Mouse (Mus musculus) CH12.LX (cell line): Measurements from ENCODE around the gene Bcas2. TPM values are rescaled to one million over a fixed set of nuclear protein-coding genes. Genes with fewer than 3 reads are reported as not detected.
"Not testable (repeated sequence)": the region's sequence is repeated elsewhere in the genome, so short reads cannot be mapped to it uniquely, and the experiment has no call there.

ENCODE experiments used
- DNase-seq: peaks from one replicate; pipeline ENCODE4 v3.0.0-alpha.2; 2013; ENCODE audit errors: extremely low read depth
- H3K27ac ChIP-seq: 2 replicates; pipeline ENCODE4 v1.5.1; 2012; ENCODE audit warnings: low read depth, mild to moderate bottlenecking, control low read depth, moderate library complexity; ENCODE audit not compliant: insufficient read depth
- H3K27me3 ChIP-seq: replicated peaks from 2 replicates; pipeline ENCODE3; 2012; ENCODE audit warnings: inconsistent platforms
- H3K36me3 ChIP-seq, 2 experiments: replicated peaks in 1 of 2; 2 replicates each; pipeline versions ENCODE3 to v1.6.1; 2012; ENCODE audit warnings: inconsistent platforms in 1 of 2, low read length in 1 of 2, mild to moderate bottlenecking in 1 of 2, mixed read lengths in 1 of 2, moderate library complexity in 1 of 2; ENCODE audit not compliant: control insufficient read depth in 1 of 2, insufficient read depth in 1 of 2
- H3K4me1 ChIP-seq, 2 experiments: 2 replicates each; pipeline ENCODE4 v1.6.1; 2012; ENCODE audit warnings: inconsistent platforms in 1 of 2, moderate library complexity in 1 of 2; ENCODE audit not compliant: insufficient read depth in 2 of 2, control insufficient read depth in 1 of 2
- H3K4me2 ChIP-seq: 2 replicates; pipeline ENCODE4 v1.6.1; 2012; ENCODE audit warnings: low read depth, mild to moderate bottlenecking, control low read depth; ENCODE audit not compliant: poor library complexity, insufficient read depth, severe bottlenecking
- H3K4me3 ChIP-seq, 3 experiments: fragments of 150-350 bp in 1 of 3; sonication (generic) in 1 of 3; replicated peaks in 1 of 3; 2 replicates each; pipeline versions ENCODE3 to v1.5.1; 2011 to 2012; ENCODE audit warnings: low read depth in 2 of 3, low read length in 2 of 3, mild to moderate bottlenecking in 2 of 3, moderate library complexity in 2 of 3, control low read depth in 1 of 3, improper control_type of control experiment in 1 of 3, inconsistent platforms in 1 of 3, mixed read lengths in 1 of 3; ENCODE audit not compliant: poor library complexity in 1 of 3
- H3K79me2 ChIP-seq: replicated peaks from 2 replicates; pipeline ENCODE4 v1.6.1; 2012; ENCODE audit warnings: mild to moderate bottlenecking, moderate library complexity; ENCODE audit not compliant: control insufficient read depth, poor library complexity, insufficient read depth, severe bottlenecking; ENCODE audit errors: extremely low read depth
- H3K9ac ChIP-seq: 2 replicates; pipeline ENCODE4 v1.6.1; 2012; ENCODE audit warnings: low read depth, mild to moderate bottlenecking, control low read depth, moderate library complexity; ENCODE audit not compliant: insufficient read depth
- H3K9me3 ChIP-seq: replicated peaks from 2 replicates; pipeline ENCODE3; 2012; ENCODE audit warnings: low read length, inconsistent platforms, mixed read lengths
- BHLHE40 ChIP-seq: IDR thresholded peaks from 2 replicates; pipeline ENCODE4 v1.6.1; 2011; ENCODE audit warnings: mild to moderate bottlenecking, low read depth, low read length, improper control_type of control experiment
- CTCF ChIP-seq, 2 experiments: IDR thresholded peaks in 1 of 2; conservative IDR thresholded peaks in 1 of 2; 2 replicates each; pipeline ENCODE4 v1.5.1; 2011 to 2012; ENCODE audit warnings: low read depth in 2 of 2, low read length in 2 of 2, improper control_type of control experiment in 1 of 2, inconsistent platforms in 1 of 2, mild to moderate bottlenecking in 1 of 2, moderate library complexity in 1 of 2
- E2F4 ChIP-seq: IDR thresholded peaks from 2 replicates; pipeline ENCODE4 v1.6.1; 2011; ENCODE audit warnings: low read depth, low read length, improper control_type of control experiment; ENCODE audit not compliant: insufficient replicate concordance
- ELF1 ChIP-seq: IDR thresholded peaks from 2 replicates; pipeline ENCODE4 v1.6.1; 2014; ENCODE audit warnings: low read depth, mild to moderate bottlenecking, inconsistent platforms, low read length, improper control_type of control experiment
- ETS1 ChIP-seq: conservative IDR thresholded peaks from 2 replicates; pipeline ENCODE4 v1.6.1; 2012; ENCODE audit warnings: low read depth, mild to moderate bottlenecking, inconsistent platforms, low read length, improper control_type of control experiment, moderate library complexity
- IRF4 ChIP-seq: IDR thresholded peaks from 2 replicates; pipeline ENCODE4 v1.6.1; 2014; ENCODE audit warnings: low read depth, mild to moderate bottlenecking, inconsistent platforms, low read length, improper control_type of control experiment
- JUN ChIP-seq: IDR thresholded peaks from 2 replicates; pipeline ENCODE4 v1.6.1; 2011; ENCODE audit warnings: low read depth, mild to moderate bottlenecking, low read length, improper control_type of control experiment, moderate library complexity; ENCODE audit not compliant: insufficient read depth
- JUND ChIP-seq: conservative IDR thresholded peaks from 2 replicates; pipeline ENCODE4 v1.6.1; 2011; ENCODE audit warnings: low read depth, low read length, improper control_type of control experiment
- MAX ChIP-seq: IDR thresholded peaks from 2 replicates; pipeline ENCODE4 v1.6.1; 2011; ENCODE audit warnings: low read length, improper control_type of control experiment
- MAZ ChIP-seq: IDR thresholded peaks from 2 replicates; pipeline ENCODE4 v1.6.1; 2012; ENCODE audit warnings: low read depth, mild to moderate bottlenecking, inconsistent platforms, low read length, improper control_type of control experiment, moderate library complexity
- MYC ChIP-seq: IDR thresholded peaks from 2 replicates; pipeline ENCODE4 v1.6.1; 2011; ENCODE audit warnings: low read depth, mild to moderate bottlenecking, improper control_type of control experiment, low read length
- NELFE ChIP-seq: IDR thresholded peaks from 2 replicates; pipeline ENCODE4 v1.6.1; 2011; ENCODE audit warnings: low read depth, low read length, improper control_type of control experiment
- POLR2A ChIP-seq: IDR thresholded peaks from 2 replicates; pipeline ENCODE4 v1.6.1; 2011; ENCODE audit warnings: low read depth, mild to moderate bottlenecking, improper control_type of control experiment, low read length
- POLR2AphosphoS2 ChIP-seq: IDR thresholded peaks from 2 replicates; pipeline ENCODE4 v1.6.1; 2011; ENCODE audit warnings: low read depth, low read length, improper control_type of control experiment
- RAD21 ChIP-seq: IDR thresholded peaks from 2 replicates; pipeline ENCODE4 v1.6.1; 2011; ENCODE audit warnings: low read depth, mild to moderate bottlenecking, low read length, improper control_type of control experiment, moderate library complexity
- RCOR1 ChIP-seq: conservative IDR thresholded peaks from 2 replicates; pipeline ENCODE4 v1.6.1; 2012; ENCODE audit warnings: low read depth, mild to moderate bottlenecking, inconsistent platforms, low read length, improper control_type of control experiment
- SIN3A ChIP-seq: IDR thresholded peaks from 2 replicates; pipeline ENCODE4 v1.6.1; 2012; ENCODE audit warnings: low read length, improper control_type of control experiment, inconsistent platforms
- TBP ChIP-seq: conservative IDR thresholded peaks from 2 replicates; pipeline ENCODE4 v1.6.1; 2011; ENCODE audit warnings: low read depth, low read length, improper control_type of control experiment
- TCF12 ChIP-seq: IDR thresholded peaks from 2 replicates; pipeline ENCODE4 v1.6.1; 2014; ENCODE audit warnings: low read depth, mild to moderate bottlenecking, inconsistent platforms, low read length, improper control_type of control experiment
- ZC3H11A ChIP-seq: IDR thresholded peaks from 2 replicates; pipeline ENCODE4 v1.6.1; 2012; ENCODE audit warnings: low read depth, mild to moderate bottlenecking, inconsistent platforms, low read length, improper control_type of control experiment
- ZKSCAN1 ChIP-seq: IDR thresholded peaks from 2 replicates; pipeline ENCODE4 v1.6.1; 2012; ENCODE audit warnings: low read depth, inconsistent platforms, low read length, improper control_type of control experiment, borderline replicate concordance
- ZNF384 ChIP-seq: IDR thresholded peaks from 2 replicates; pipeline ENCODE4 v1.6.1; 2012; ENCODE audit warnings: low read depth, low read length, improper control_type of control experiment, inconsistent platforms
- dilution Hi-C: fragments of 300-500 bp; cut with MboI; formaldehyde crosslinking; loops from 2 replicates; pipeline ENCODE4 v1.14.3; 2020; ENCODE audit warnings: low sequenced_read_pairs; ENCODE audit not compliant: extremely low pct_unique_long_range_greater_than_20kb, extremely low pct_ligation_motif_present
- in situ Hi-C: fragments of 300-500 bp; cut with MboI; formaldehyde crosslinking; loops from 3 replicates; pipeline ENCODE4 v1.14.3; 2019; ENCODE audit warnings: low sequenced_read_pairs, low pct_ligation_motif_present, low pct_unique_long_range_greater_than_20kb, mixed read lengths
- polyA plus RNA-seq: library from polyadenylated mRNA; unstranded; fragments of >175 nt; gene quantifications from 2 replicates; pipeline ENCODE4 v1.2.1, GENCODE M21; 2012; ENCODE audit warnings: low read depth; ENCODE audit not compliant: insufficient read length
- total RNA-seq, 2 experiments: library from RNA; depleted of rRNA; stranded (reverse); fragments of 300-350 nt in 1 of 2; fragments of >200 nt in 1 of 2; gene quantifications; 2 replicates each; pipeline ENCODE4 v1.2.3; 2012 to 2014

The Bcas2 gene
- total and polyA plus RNA-seq, 3 experiments, result 65.3 to 126 (median 111) TPM

DNA sequence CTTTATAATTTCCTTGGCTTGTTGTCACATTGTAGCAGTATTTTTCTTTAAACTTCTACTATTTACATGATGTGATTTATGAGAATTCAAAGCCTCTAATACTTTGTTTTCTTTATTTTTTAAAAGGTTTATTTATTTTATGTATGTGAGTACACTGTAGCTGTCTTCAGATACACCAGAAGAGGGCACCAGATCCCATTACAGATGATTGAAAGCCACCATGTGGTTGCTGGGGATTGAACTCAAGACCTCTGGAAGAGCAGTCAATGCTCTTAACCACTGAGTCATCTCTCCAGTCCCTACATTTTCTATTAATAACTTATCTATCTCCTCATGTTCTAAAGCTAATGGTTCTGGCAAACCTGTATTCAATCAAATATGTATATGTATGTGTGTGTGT is 13.0 kb downstream of the Bcas2 start:
- dilution Hi-C loops, H3K4me3 ChIP-seq, H3K9me3 ChIP-seq, H3K4me2 ChIP-seq, H3K27me3 ChIP-seq, DNase-seq, H3K36me3 ChIP-seq, in situ Hi-C loops, H3K4me1 ChIP-seq, H3K79me2 ChIP-seq, H3K9ac ChIP-seq, H3K27ac ChIP-seq: not testable (repeated sequence)
- peak; percentile 27 for TF ChIP-seq RAD21
- peak in 1 of 2 experiments; percentile 51; a peak in 2 of 4 replicates for TF ChIP-seq CTCF (conservative IDR thresholded peaks at IDR 0.05 in 1 of 2, IDR thresholded peaks at IDR 0.05 in 1 of 2; ENCODE audit: low read depth in 2 of 2, low read length in 2 of 2)
- peak; percentile 59; the same call in 1 of the 2 replicates for TF ChIP-seq MYC

DNA sequence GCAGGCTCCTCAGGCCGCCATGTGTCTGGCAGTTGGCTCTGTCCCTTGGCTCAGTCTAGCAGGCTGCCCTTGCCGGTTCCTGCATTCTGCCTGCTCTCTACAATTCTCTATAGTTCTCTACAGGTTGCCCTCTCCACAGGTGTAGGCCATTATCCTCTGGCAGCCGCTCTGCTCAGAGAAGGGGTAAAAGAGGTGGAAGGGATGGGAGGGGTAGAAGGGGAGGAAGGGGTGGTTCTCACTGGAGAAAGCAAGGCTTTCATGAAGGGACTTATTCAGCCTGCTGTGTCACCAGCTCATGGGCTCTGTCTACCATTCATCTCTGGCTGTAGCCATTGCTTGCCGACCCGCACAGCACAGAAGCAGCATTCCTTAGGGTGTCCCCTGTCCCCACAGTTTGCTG is 17.0 kb downstream of the Bcas2 start:
- no peak overlapping the region for H3K9ac ChIP-seq
- no peak overlapping the region for H3K27ac ChIP-seq
- no peak overlapping the region for H3K4me3 ChIP-seq
- no peaks in the 10 kb centered on the region for H3K27me3 ChIP-seq
- peaks cover 12% of the 10 kb centered on the region for H3K9me3 ChIP-seq
- dilution Hi-C loops (no loop called here), in situ Hi-C loops (no loop called here)
- no peak overlapping the region for H3K4me2 ChIP-seq
- no peak for DNase-seq
- TF ChIP-seq ZC3H11A, result no peak
- no peak for TF ChIP-seq POLR2A
- TF ChIP-seq JUND, result no peak
- no peak for TF ChIP-seq ZNF384
- H3K36me3 ChIP-seq, result no peaks in the 10 kb centered on the region
- H3K79me2 ChIP-seq, result no peaks in the 10 kb centered on the region
- no peaks in the 10 kb centered on the region for H3K4me1 ChIP-seq

DNA sequence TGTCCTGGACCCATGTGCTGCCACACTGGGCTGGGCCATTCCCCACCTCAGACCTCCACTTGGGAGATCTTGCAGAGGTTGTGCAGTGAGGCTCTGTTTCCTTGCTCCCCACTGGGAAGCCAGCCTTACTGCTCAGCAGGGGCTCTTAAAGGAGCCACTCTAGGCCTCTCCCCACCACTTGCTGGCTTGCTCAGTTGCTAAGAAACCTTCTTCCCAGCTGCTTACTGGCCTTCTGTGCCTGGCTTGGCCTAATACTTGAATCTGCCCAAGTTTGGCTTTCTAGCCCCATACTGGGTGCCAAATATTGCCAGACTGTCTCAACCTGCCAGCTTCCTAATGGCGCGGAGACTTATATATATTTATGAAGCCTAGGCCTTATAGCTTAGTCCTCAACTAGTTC is 17.4 kb downstream of the Bcas2 start:
- H3K4me2 ChIP-seq, result no peak overlapping the region
- in situ Hi-C loops, result no loop called here
- H3K4me1 ChIP-seq, result no peaks in the 10 kb centered on the region
- no peaks in the 10 kb centered on the region for H3K36me3 ChIP-seq
- H3K79me2 ChIP-seq, result no peaks in the 10 kb centered on the region
- no peak overlapping the region for H3K9ac ChIP-seq
- dilution Hi-C loops, result no loop called here
- DNase-seq, result no peak
- H3K27ac ChIP-seq, result no peak overlapping the region
- no peaks in the 10 kb centered on the region for H3K27me3 ChIP-seq
- H3K4me3 ChIP-seq, result no peak overlapping the region
- peaks cover 14% of the 10 kb centered on the region for H3K9me3 ChIP-seq
- TF ChIP-seq POLR2AphosphoS2 (no peak), MAZ (no peak), RCOR1 (no peak), ZNF384 (no peak), TBP (no peak), JUN (no peak), E2F4 (no peak), MAX (no peak), CTCF (conservative IDR thresholded peaks at IDR 0.05 in 1 of 2, IDR thresholded peaks at IDR 0.05 in 1 of 2; ENCODE audit: low read depth in 2 of 2, low read length in 2 of 2) (no peak), TCF12 (no peak), MYC (no peak), IRF4 (no peak), ELF1 (no peak), SIN3A (no peak), BHLHE40 (no peak), NELFE (no peak), ZKSCAN1 (no peak), ETS1 (no peak)
